Mouse (Mus musculus) midbrain, embryonic 10.5 days (tissue): ENCODE measurements around the gene Zfp709. TPM values are rescaled to one million over a fixed set of nuclear protein-coding genes. Genes with fewer than 3 reads are reported as not detected.
"Not testable (repeated sequence)": the region's sequence is repeated elsewhere in the genome, so short reads cannot be mapped to it uniquely, and the experiment has no call there.

Experiments
- DNase-seq: peaks from one replicate; pipeline ENCODE4 v3.0.0-alpha.2; 2017; ENCODE audit warnings: low spot score
- H3K27ac ChIP-seq: fragments of 300-500 bp; sonication (generic); replicated peaks from 2 replicates; pipeline ENCODE4 v1.5.1; 2016; ENCODE audit warnings: mild to moderate bottlenecking
- H3K27me3 ChIP-seq: fragments of 300-500 bp; sonication (generic); 2 replicates; pipeline ENCODE4 v1.6.1; 2016; ENCODE audit warnings: low read depth, mild to moderate bottlenecking; ENCODE audit not compliant: poor library complexity, severe bottlenecking
- H3K36me3 ChIP-seq: fragments of 300-500 bp; sonication (generic); 2 replicates; pipeline ENCODE4 v1.6.1; 2016; ENCODE audit warnings: mild to moderate bottlenecking, moderate library complexity
- H3K4me1 ChIP-seq: fragments of 300-500 bp; sonication (generic); 2 replicates; pipeline ENCODE4 v1.6.1; 2016
- H3K4me3 ChIP-seq: fragments of 300-500 bp; sonication (generic); 2 replicates; pipeline ENCODE4 v1.5.1; 2016; ENCODE audit warnings: mild to moderate bottlenecking, moderate library complexity
- H3K9me3 ChIP-seq: fragments of 300-500 bp; sonication (generic); replicated peaks from 2 replicates; pipeline ENCODE4 v1.6.1; 2016; ENCODE audit warnings: mild to moderate bottlenecking
- WGBS: fragments of 180-500 bp; shearing (Covaris S2); methylation state at CpG from one replicate; pipeline ENCODE4 v1.1.7; 2016; 5-methylcytosine and 5-hydroxymethylcytosine counted together
- polyA plus RNA-seq: library from polyadenylated mRNA; unstranded; fragments of >200 nt; fragmentation: Nextera tagmentation; extraction: Ambion mirVana; gene quantifications from 2 replicates; pipeline ENCODE4 v1.2.1, GENCODE M21; 2016

Gene Zfp709
- polyA plus RNA-seq, 1 experiment from 2014 or later, result 5.4 TPM

GRCm38 (mm10) chr8:71900666-71901065, 18.8 kb downstream of the Zfp709 start:
- H3K9me3 ChIP-seq, H3K4me3 ChIP-seq, H3K36me3 ChIP-seq, H3K27ac ChIP-seq, DNase-seq, H3K27me3 ChIP-seq, H3K4me1 ChIP-seq: not testable (repeated sequence)
- WGBS, result 34% methylated on average over 11 of the region's 11 CpGs

GRCm38 (mm10) chr8:71903084-71903483, 21.3 kb downstream of the Zfp709 start:
- not testable (repeated sequence) for DNase-seq, H3K27ac ChIP-seq, H3K4me1 ChIP-seq, H3K4me3 ChIP-seq, H3K36me3 ChIP-seq, H3K27me3 ChIP-seq
- 91% methylated on average over 1 of the region's 1 CpGs for WGBS
- peaks cover 15% of the 10 kb centered on the region; the same call in 1 of the 2 replicates for H3K9me3 ChIP-seq

- WGBS, result 92% methylated on average over 1 of the region's 1 CpGs
- H3K27ac ChIP-seq, result no peak overlapping the region
- H3K36me3 ChIP-seq, result no peaks in the 10 kb centered on the region
- H3K9me3 ChIP-seq, result peaks cover 11% of the 10 kb centered on the region; the same call in 1 of the 2 replicates
- H3K27me3 ChIP-seq, result 0 out of 2 replicates have a peak, but pooled peaks cover 5% of the 10 kb centered on the region
- no peak overlapping the region for H3K4me3 ChIP-seq
- H3K4me1 ChIP-seq, result peaks cover 6% of the 10 kb centered on the region
- no peak for DNase-seq
These were observed 25.0 kb downstream of the Zfp709 start for GRCm38 (mm10) chr8:71906809-71907208.

GRCm38 (mm10) chr8:71907798-71908257, 26.0 kb downstream of the Zfp709 start:
- Histone ChIP-seq H3K36me3 (peaks cover 3% of the 10 kb centered on the region; the same call in 1 of the 2 replicates), H3K27ac (peak overlapping the region; percentile 98), H3K27me3 (0 out of 2 replicates have a peak, but pooled peaks cover 5% of the 10 kb centered on the region), H3K9me3 (peaks cover 11% of the 10 kb centered on the region; the same call in 1 of the 2 replicates), H3K4me1 (peaks cover 6% of the 10 kb centered on the region), H3K4me3 (peak overlapping the region; percentile 72)
- no peak for DNase-seq
- WGBS, result 95% methylated on average over 5 of the region's 5 CpGs

GRCm38 (mm10) chr8:71908309-71909261, 26.8 kb downstream of the Zfp709 start, which contains the start of the genes Zfp882 and Zfp617:
Gene Zfp882, plus strand, starts transcription at chr8:71908608.
Gene Zfp617, plus strand, starts transcription at chr8:71908635.
- Histone ChIP-seq H3K36me3 (peaks cover 11% of the 10 kb centered on the region), H3K4me3 (peak within 1 kb of the TSS; percentile 72), H3K9me3 (peaks cover 13% of the 10 kb centered on the region; the same call in 1 of the 2 replicates), H3K27ac (peak within 1 kb of the TSS; percentile 98), H3K27me3 (0 out of 2 replicates have a peak, but pooled peaks cover 5% of the 10 kb centered on the region), H3K4me1 (peaks cover 6% of the 10 kb centered on the region)
- DNase-seq, result peak; percentile 89
- 7% methylated on average over 47 of the region's 47 CpGs for WGBS

GRCm38 (mm10) chr8:71912286-71912685, 30.5 kb downstream of the Zfp709 start:
- Histone ChIP-seq H3K4me1 (peaks cover 6% of the 10 kb centered on the region), H3K4me3 (no peak overlapping the region), H3K36me3 (peaks cover 46% of the 10 kb centered on the region), H3K27ac (no peak overlapping the region), H3K27me3 (no peaks in the 10 kb centered on the region), H3K9me3 (peaks cover 14% of the 10 kb centered on the region; the same call in 1 of the 2 replicates)
- 84% methylated on average over 2 of the region's 2 CpGs for WGBS
- no peak for DNase-seq

GRCm38 (mm10) chr8:71922567-71923401, 41.0 kb downstream of the Zfp709 start:
- DNase-seq, result peak; percentile 95
- Histone ChIP-seq H3K4me1 (peaks cover 17% of the 10 kb centered on the region), H3K27ac (peak overlapping the region; percentile 95), H3K4me3 (peak overlapping the region; percentile 76), H3K27me3 (no peaks in the 10 kb centered on the region), H3K36me3 (peaks cover 31% of the 10 kb centered on the region), H3K9me3 (no peaks in the 10 kb centered on the region)
- under 1% methylated on average over 57 of the region's 57 CpGs for WGBS

GRCm38 (mm10) chr8:71925791-71926190, 44.0 kb downstream of the Zfp709 start:
- H3K4me3 ChIP-seq, result no peak overlapping the region
- no peak for DNase-seq
- WGBS, result 96% methylated on average over 5 of the region's 5 CpGs
- no peak overlapping the region for H3K27ac ChIP-seq
- peaks cover 54% of the 10 kb centered on the region for H3K36me3 ChIP-seq
- H3K27me3 ChIP-seq, result no peaks in the 10 kb centered on the region
- H3K9me3 ChIP-seq, result 0 out of 2 replicates have a peak, but pooled peaks cover 4% of the 10 kb centered on the region
- peaks cover 17% of the 10 kb centered on the region for H3K4me1 ChIP-seq

GRCm38 (mm10) chr8:71926551-71926950, 44.7 kb downstream of the Zfp709 start:
- WGBS, result 90% methylated on average over 3 of the region's 3 CpGs
- peaks cover 62% of the 10 kb centered on the region for H3K36me3 ChIP-seq
- DNase-seq, result no peak
- H3K27me3 ChIP-seq, result no peaks in the 10 kb centered on the region
- peaks cover 17% of the 10 kb centered on the region for H3K4me1 ChIP-seq
- H3K27ac ChIP-seq, result no peak overlapping the region
- H3K9me3 ChIP-seq, result peaks cover 4% of the 10 kb centered on the region; the same call in 1 of the 2 replicates
- H3K4me3 ChIP-seq, result no peak overlapping the region

- H3K4me1 ChIP-seq, result peaks cover 13% of the 10 kb centered on the region
- peaks cover 69% of the 10 kb centered on the region for H3K36me3 ChIP-seq
- H3K27me3 ChIP-seq, result no peaks in the 10 kb centered on the region
- no peak overlapping the region for H3K27ac ChIP-seq
- H3K9me3 ChIP-seq, result peaks cover 4% of the 10 kb centered on the region; the same call in 1 of the 2 replicates
- no peak overlapping the region for H3K4me3 ChIP-seq
- DNase-seq, result no peak
These were observed 46.0 kb downstream of the Zfp709 start for GRCm38 (mm10) chr8:71927779-71928178.

- H3K4me3 ChIP-seq, DNase-seq, H3K27ac ChIP-seq, H3K4me1 ChIP-seq, H3K27me3 ChIP-seq: not testable (repeated sequence)
- WGBS, result 92% methylated on average over 2 of the region's 2 CpGs
- Histone ChIP-seq H3K36me3 (peaks cover 19% of the 10 kb centered on the region), H3K9me3 (peaks cover 13% of the 10 kb centered on the region)
These were observed 56.2 kb downstream of the Zfp709 start for GRCm38 (mm10) chr8:71938037-71938436.
